Mouse (Mus musculus): ENCODE measurements around the gene Ccl17.

- TF ChIP-seq CTCF (IDR thresholded peaks at IDR 0.05; ENCODE audit: low read depth) (no peak), EP300 (IDR thresholded peaks at IDR 0.05; ENCODE audit: low read depth) (0 out of 2 replicates have a peak, but pooled peaks have one; percentile 24)
Observed at GRCm38 (mm10) chr8:94811654-94812053, 1.4 kb downstream of the Ccl17 start.

Measured in liver, postnatal 0 days (tissue).